8 mouse cellular contexts compared by ENCODE assay signal in genomic region chr13:46502390-46502891, GRCm38 (mm10). TPM values are rescaled to one million over a fixed set of nuclear protein-coding genes. Genes with fewer than 3 reads are reported as not detected.
DNase-seq lines count a peak whose midpoint lies in the region; ATAC-seq lines count a peak whose summit lies in the region.

No protein-coding gene starts in this region.

- no peaks in the 10 kb centered on the region for H3K9me3 ChIP-seq in lung, embryonic 16.5 days (ENCODE audit: control insufficient read depth, low read length)
- H3K9me3 ChIP-seq in embryonic facial prominence, embryonic 10.5 days, result no peaks in the 10 kb centered on the region
- H3K9me3 ChIP-seq in heart, embryonic 13.5 days, result no peaks in the 10 kb centered on the region
- no peaks in the 10 kb centered on the region for H3K9me3 ChIP-seq in neural tube, embryonic 12.5 days

- H3K27ac ChIP-seq in lung, embryonic 16.5 days (ENCODE audit: low read length), result peak overlapping the region; percentile 2; the same call in 1 of the 2 replicates
- H3K27ac ChIP-seq in embryonic facial prominence, embryonic 10.5 days (replicated peaks), result peak overlapping the region; percentile 86
- peak overlapping the region; percentile 98 for H3K27ac ChIP-seq in heart, embryonic 13.5 days (replicated peaks)
- H3K27ac ChIP-seq in neural tube, embryonic 12.5 days, result no peak overlapping the region

- ATAC-seq in lung, embryonic 16.5 days (ENCODE audit: low read depth), result peak; percentile 64
- ATAC-seq in heart, embryonic 13.5 days (ENCODE audit: extremely low read depth, insufficient number of reproducible peaks, low FRiP score, low TSS enrichment), result peak; percentile 62
- peak; percentile 66; the same call in 1 of the 2 replicates for ATAC-seq in neural tube, embryonic 12.5 days (ENCODE audit: low FRiP score, low read depth)

- intact Hi-C loops in left cerebral cortex, postnatal 4 days (cut with DNase I), result no loop called here

- 6% methylated on average over 18 of the region's 20 CpGs for WGBS in lung, embryonic 16.5 days
- 10% methylated on average over 20 of the region's 20 CpGs for WGBS in embryonic facial prominence, embryonic 10.5 days
- WGBS in heart, embryonic 13.5 days, result 1% methylated on average over 20 of the region's 20 CpGs
- 11% methylated on average over 20 of the region's 20 CpGs for WGBS in neural tube, embryonic 12.5 days

- H3K4me3 ChIP-seq in lung, embryonic 16.5 days (ENCODE audit: low read length), result peak overlapping the region; percentile 63
- H3K4me3 ChIP-seq in embryonic facial prominence, embryonic 10.5 days, result peak overlapping the region; percentile 78
- H3K4me3 ChIP-seq in heart, embryonic 13.5 days, result peak overlapping the region; percentile 73
- peak overlapping the region; percentile 55 for H3K4me3 ChIP-seq in neural tube, embryonic 12.5 days

- peaks cover 5% of the 10 kb centered on the region for H3K4me1 ChIP-seq in lung, embryonic 16.5 days (replicated peaks; ENCODE audit: control insufficient read depth, insufficient read depth, low read length)
- peaks cover 15% of the 10 kb centered on the region for H3K4me1 ChIP-seq in embryonic facial prominence, embryonic 10.5 days
- H3K4me1 ChIP-seq in heart, embryonic 13.5 days, result peaks cover 22% of the 10 kb centered on the region
- H3K4me1 ChIP-seq in neural tube, embryonic 12.5 days, result peaks cover 6% of the 10 kb centered on the region

- H3K4me2 ChIP-seq in lung, embryonic 16.5 days (ENCODE audit: low read depth, low read length), result peak overlapping the region; percentile 86
- H3K4me2 ChIP-seq in heart, embryonic 13.5 days, result peak overlapping the region; percentile 74
- peak overlapping the region; percentile 95 for H3K4me2 ChIP-seq in neural tube, embryonic 12.5 days (replicated peaks)

- peak overlapping the region; percentile 70 for H3K9ac ChIP-seq in lung, embryonic 16.5 days (ENCODE audit: low read length)
- H3K9ac ChIP-seq in heart, embryonic 13.5 days, result peak overlapping the region; percentile 92
- H3K9ac ChIP-seq in neural tube, embryonic 12.5 days, result peak overlapping the region; percentile 56

- DNase-seq in lung, postnatal 14 days, result no peak
- peak; percentile 27 for DNase-seq in adrenal gland, postnatal 10 days
- peak; percentile 47 for DNase-seq in embryonic facial prominence, embryonic 10.5 days (ENCODE audit: low spot score)
- DNase-seq in left cerebral cortex, postnatal 4 days, result peak; percentile 12
- no peak for DNase-seq in spleen, postnatal 4 days (ENCODE audit: low spot score in 2 of 2)

- no peaks in the 10 kb centered on the region for H3K27me3 ChIP-seq in lung, embryonic 16.5 days (ENCODE audit: control insufficient read depth, insufficient read depth, low read depth, low read length)
- H3K27me3 ChIP-seq in embryonic facial prominence, embryonic 10.5 days (replicated peaks; ENCODE audit: low read depth, poor library complexity, severe bottlenecking), result peaks cover 19% of the 10 kb centered on the region
- no peaks in the 10 kb centered on the region for H3K27me3 ChIP-seq in heart, embryonic 13.5 days (replicated peaks)
- H3K27me3 ChIP-seq in neural tube, embryonic 12.5 days (replicated peaks), result 0 out of 2 replicates have a peak, but pooled peaks cover 4% of the 10 kb centered on the region

- no peaks in the 10 kb centered on the region for H3K36me3 ChIP-seq in lung, embryonic 16.5 days (ENCODE audit: control insufficient read depth, insufficient read depth, low read length)
- no peaks in the 10 kb centered on the region for H3K36me3 ChIP-seq in embryonic facial prominence, embryonic 10.5 days (replicated peaks)
- H3K36me3 ChIP-seq in heart, embryonic 13.5 days, result peaks cover 10% of the 10 kb centered on the region
- H3K36me3 ChIP-seq in neural tube, embryonic 12.5 days, result no peaks in the 10 kb centered on the region

RNA-seq across cellular contexts. Expression of gene Cap2, which starts 0.8 kb away (rescaled TPM):
- polyA plus RNA-seq in lung, embryonic 16.5 days (2015; fragmentation: Nextera tagmentation; extraction: Ambion mirVana), result 9.0 and 11.8 TPM in 2 replicates
- total RNA-seq in adrenal gland, postnatal 10 days (2021), result 10 to 100 TPM in 1 of 2 experiments, 1 to 10 TPM in 1; 5.5 to 16.8 TPM
- 3.9 and 4.2 TPM in 2 replicates for polyA plus RNA-seq in embryonic facial prominence, embryonic 10.5 days (2016; fragmentation: Nextera tagmentation; extraction: Ambion mirVana)
- polyA plus RNA-seq in heart, embryonic 13.5 days (2015; fragmentation: Nextera tagmentation; extraction: Ambion mirVana), result 127 and 145 TPM in 2 replicates
- 10 to 100 TPM; 23.1 to 23.6 TPM for total RNA-seq in left cerebral cortex, postnatal 4 days (2021)
- 9.4 and 13.5 TPM in 2 replicates for polyA plus RNA-seq in neural tube, embryonic 12.5 days (2016; fragmentation: Nextera tagmentation; extraction: Ambion mirVana)

Comparison
In these comparisons a context has a peak if more than half of its experiments do, and no peak if none do; other contexts are left out.
1. DNase-seq: peak in adrenal gland, postnatal 10 days (single experiment), embryonic facial prominence, embryonic 10.5 days (single experiment) and left cerebral cortex, postnatal 4 days (single experiment); none in lung, postnatal 14 days (single experiment) and spleen, postnatal 4 days (0 of 2).
2. Peak in every context shown above with its lines, with median percentiles within 50 percentile points of each other: ATAC-seq, H3K4me2 ChIP-seq, H3K4me3 ChIP-seq and H3K9ac ChIP-seq.